Mouse (Mus musculus) myocyte (in vitro differentiated cells): ENCODE data around the gene Rnf215. TPM values are rescaled to one million over a fixed set of nuclear protein-coding genes. Genes with fewer than 3 reads are reported as not detected.
A peak's percentile ranks its signal among the peaks of the same experiment; 100 is the strongest.

Source experiments
- H3K27me3 ChIP-seq: one replicate; pipeline ENCODE4 v1.6.1; 2011; ENCODE audit not compliant: control insufficient read depth, insufficient read depth, insufficient read length
- H3K36me3 ChIP-seq: one replicate; pipeline ENCODE4 v1.6.1; 2011; ENCODE audit not compliant: control insufficient read depth, insufficient read depth
- H3K4me2 ChIP-seq: one replicate; pipeline ENCODE4 v1.6.1; 2011; ENCODE audit warnings: low read depth, control low read depth
- H3K4me3 ChIP-seq: one replicate; pipeline ENCODE4 v1.5.1; 2011; ENCODE audit warnings: mild to moderate bottlenecking, control low read depth, moderate library complexity
- H3K79me2 ChIP-seq: one replicate; pipeline ENCODE4 v1.6.1; 2011; ENCODE audit not compliant: control insufficient read depth, insufficient read depth
- H3ac ChIP-seq: one replicate; pipeline ENCODE4 v1.6.1; 2011; ENCODE audit not compliant: control insufficient read depth, insufficient read length
- CEBPB ChIP-seq: IDR thresholded peaks from 2 replicates; pipeline ENCODE4 v1.6.1; 2011; ENCODE audit warnings: mild to moderate bottlenecking, moderate library complexity; ENCODE audit not compliant: poor library complexity, insufficient read depth, severe bottlenecking
- E2F4 ChIP-seq: IDR thresholded peaks from one replicate; pipeline ENCODE4 v1.6.1; 2011; ENCODE audit warnings: mild to moderate bottlenecking, control low read depth, moderate library complexity; ENCODE audit not compliant: insufficient read depth
- MAX ChIP-seq: IDR thresholded peaks from one replicate; pipeline ENCODE4 v1.6.1; 2011; ENCODE audit warnings: low read depth, mild to moderate bottlenecking, control low read depth
- MYOD1 ChIP-seq, 3 experiments: IDR thresholded peaks; one replicate each; pipeline ENCODE4 v1.6.1; 2011; ENCODE audit warnings: control low read depth in 2 of 3, low read depth in 2 of 3, mild to moderate bottlenecking in 2 of 3, moderate library complexity in 1 of 3; ENCODE audit not compliant: insufficient read length in 2 of 3, control insufficient read depth in 1 of 3
- MYOG ChIP-seq, 3 experiments: IDR thresholded peaks; one replicate each; pipeline ENCODE4 v1.6.1; 2011; ENCODE audit warnings: control low read depth in 2 of 3, low read depth in 2 of 3, mild to moderate bottlenecking in 2 of 3; ENCODE audit not compliant: insufficient read length in 2 of 3, control insufficient read depth in 1 of 3, insufficient read depth in 1 of 3
- POLR2A ChIP-seq: IDR thresholded peaks from one replicate; pipeline ENCODE4 v1.6.1; 2011; ENCODE audit warnings: low read depth, mild to moderate bottlenecking, control low read depth, moderate library complexity; ENCODE audit not compliant: insufficient read length
- POLR2AphosphoS2 ChIP-seq: IDR thresholded peaks from one replicate; pipeline ENCODE4 v1.6.1; 2011; ENCODE audit warnings: low read depth, control low read depth; ENCODE audit not compliant: insufficient read length
- REST ChIP-seq: IDR thresholded peaks from one replicate; pipeline ENCODE4 v1.6.1; 2011; ENCODE audit warnings: mild to moderate bottlenecking, control low read depth, moderate library complexity; ENCODE audit not compliant: insufficient read depth, insufficient read length
- SRF ChIP-seq: IDR thresholded peaks from one replicate; pipeline ENCODE4 v1.6.1; 2011; ENCODE audit warnings: low read depth; ENCODE audit not compliant: control insufficient read depth, insufficient read length
- TCF12 ChIP-seq: IDR thresholded peaks from one replicate; pipeline ENCODE4 v1.6.1; 2011; ENCODE audit warnings: mild to moderate bottlenecking, control low read depth; ENCODE audit not compliant: poor library complexity, insufficient read depth, severe bottlenecking
- TCF3 ChIP-seq: IDR thresholded peaks from one replicate; pipeline ENCODE4 v1.6.1; 2011; ENCODE audit warnings: low read depth, control low read depth; ENCODE audit not compliant: insufficient read length
- USF1 ChIP-seq: IDR thresholded peaks from one replicate; pipeline ENCODE4 v1.6.1; 2011; ENCODE audit warnings: low read depth, mild to moderate bottlenecking, control low read depth, moderate library complexity
- polyA plus RNA-seq: library from polyadenylated mRNA; unstranded; fragments of >200 nt; fragmentation: generic; extraction: Trizol; gene quantifications from one replicate; pipeline ENCODE4 v1.2.1, GENCODE M21; 2012; ENCODE audit warnings: missing spikeins

The Rnf215 gene
- polyA plus RNA-seq, 1 experiment = 18.1 TPM

GRCm38 (mm10) chr11:4190677-4191076, 55.7 kb downstream of the Rnf215 start:
- Histone ChIP-seq H3K27me3 (no peaks in the 10 kb centered on the region), H3K79me2 (no peaks in the 10 kb centered on the region), H3K4me3 (no peak overlapping the region), H3K4me2 (peak overlapping the region; percentile 31), H3ac (no peak overlapping the region), H3K36me3 (no peaks in the 10 kb centered on the region)
- TF ChIP-seq POLR2A = no peak
- no peak for TF ChIP-seq SRF
- no peak for TF ChIP-seq POLR2AphosphoS2
- TF ChIP-seq REST = no peak
- no peak for TF ChIP-seq E2F4
- TF ChIP-seq TCF12 = no peak
- TF ChIP-seq TCF3 = no peak
- no peak for TF ChIP-seq USF1
- no peak for TF ChIP-seq MYOD1 (IDR thresholded peaks at IDR 0.05; ENCODE audit: control insufficient read depth in 1 of 3, insufficient read length in 2 of 3, low read depth in 2 of 3)
- TF ChIP-seq CEBPB = no peak
- no peak for TF ChIP-seq MYOG (IDR thresholded peaks at IDR 0.05; ENCODE audit: control insufficient read depth in 1 of 3, insufficient read depth in 1 of 3, insufficient read length in 2 of 3, low read depth in 2 of 3)
- no peak for TF ChIP-seq MAX

Other genes starting within 250 kb of the Rnf215 start
- gene 4921536K21Rik, start 240.1 kb upstream of the Rnf215 start, polyA plus RNA-seq = 1.3 TPM
- gene Dusp18, start 240.0 kb upstream of the Rnf215 start, polyA plus RNA-seq = 26.5 TPM
- 69.6 TPM for gene Slc35e4, start 220.5 kb upstream of the Rnf215 start, polyA plus RNA-seq
- gene Tcn2, start 203.0 kb upstream of the Rnf215 start, polyA plus RNA-seq = 16.4 TPM
- 104 TPM for gene Pes1, start 171.2 kb upstream of the Rnf215 start, polyA plus RNA-seq
- 0.14 TPM for gene 4930556J24Rik, start 158.4 kb upstream of the Rnf215 start, polyA plus RNA-seq
- gene Gal3st1, start 151.6 kb upstream of the Rnf215 start, polyA plus RNA-seq = not detected
- not detected for gene Sec14l4, start 103.7 kb upstream of the Rnf215 start, polyA plus RNA-seq
- not detected for gene Sec14l3, start 70.4 kb upstream of the Rnf215 start, polyA plus RNA-seq
- gene Mtfp1, start 39.8 kb upstream of the Rnf215 start, polyA plus RNA-seq = 21.1 TPM
- gene Sec14l2, start 11.8 kb upstream of the Rnf215 start, polyA plus RNA-seq = 10.9 TPM
- 5.6 TPM for gene Ccdc157, start 25.1 kb downstream of the Rnf215 start, polyA plus RNA-seq
- gene Sf3a1, start 25.1 kb downstream of the Rnf215 start, polyA plus RNA-seq = 47.0 TPM
- gene Tbc1d10a, start 51.6 kb downstream of the Rnf215 start, polyA plus RNA-seq = 18.8 TPM
- gene Castor1, start 83.0 kb downstream of the Rnf215 start, polyA plus RNA-seq = 3.1 TPM
- gene Osm, start 101.2 kb downstream of the Rnf215 start, polyA plus RNA-seq = not detected
- 5.2 TPM for gene Lif, start 122.4 kb downstream of the Rnf215 start, polyA plus RNA-seq